Mouse (Mus musculus) MN1 (cell line): ENCODE measurements at regions not wholly inside any gene's neighbourhood (a gene's known extent, or its start where the extent isn't known, plus 50 kb on each side); places are given as distances from the start of the nearest gene placed in this dataset.

ENCODE experiments used
- DNase-seq: peaks from one replicate; pipeline ENCODE4 v3.0.0-alpha.2; 2016; ENCODE audit warnings: low spot score

- DNase-seq: no peak
Measured at GRCm38 (mm10) chr15:69632306-69632705, 3131.6 kb upstream of the Lrrc6 start.

GRCm38 (mm10) chr15:69617998-69618397 is 3117.3 kb upstream of the Lrrc6 start:
- no peak for DNase-seq

- no peak for DNase-seq
Measured at GRCm38 (mm10) chr15:69614048-69614447, 3113.3 kb upstream of the Lrrc6 start.

GRCm38 (mm10) chr15:69591219-69592006 is 3090.7 kb upstream of the Lrrc6 start:
- DNase-seq: no peak

GRCm38 (mm10) chr15:69588084-69588483 is 3087.4 kb upstream of the Lrrc6 start:
- no peak for DNase-seq

GRCm38 (mm10) chr15:69576742-69577141 is 3076.0 kb upstream of the Lrrc6 start:
- DNase-seq: no peak

- no peak for DNase-seq
Measured at GRCm38 (mm10) chr15:69575611-69576153, 3075.0 kb upstream of the Lrrc6 start.

GRCm38 (mm10) chr15:69554171-69554570 is 3053.5 kb upstream of the Lrrc6 start:
- no peak for DNase-seq

- DNase-seq: no peak
Measured at GRCm38 (mm10) chr15:69552062-69552628, 3051.4 kb upstream of the Lrrc6 start.

GRCm38 (mm10) chr15:69551012-69551411 is 3050.3 kb upstream of the Lrrc6 start:
- DNase-seq: no peak

GRCm38 (mm10) chr15:69526441-69527094 is 3025.9 kb upstream of the Lrrc6 start:
- no peak for DNase-seq

GRCm38 (mm10) chr15:69484421-69485074 is 2983.8 kb upstream of the Lrrc6 start:
- no peak for DNase-seq

GRCm38 (mm10) chr15:69483096-69483495 is 2982.4 kb upstream of the Lrrc6 start:
- no peak for DNase-seq

- no peak for DNase-seq
Measured at GRCm38 (mm10) chr15:69481087-69481486, 2980.4 kb upstream of the Lrrc6 start.

- DNase-seq: no peak
Measured at GRCm38 (mm10) chr15:69477050-69477449, 2976.3 kb upstream of the Lrrc6 start.

GRCm38 (mm10) chr15:69469566-69469965 is 2968.9 kb upstream of the Lrrc6 start:
- DNase-seq: no peak

- no peak for DNase-seq
Measured at GRCm38 (mm10) chr15:69460581-69461194, 2960.0 kb upstream of the Lrrc6 start.

GRCm38 (mm10) chr15:69457473-69457872 is 2956.8 kb upstream of the Lrrc6 start:
- DNase-seq: no peak

GRCm38 (mm10) chr15:69456191-69456770 is 2955.6 kb upstream of the Lrrc6 start:
- no peak for DNase-seq

- DNase-seq: no peak
Measured at GRCm38 (mm10) chr15:69441008-69441407, 2940.3 kb upstream of the Lrrc6 start.

- no peak for DNase-seq
Measured at GRCm38 (mm10) chr15:69413531-69414011, 2912.9 kb upstream of the Lrrc6 start.
